Comparison of ENCODE assay signal across 8 mouse cellular contexts in genomic region chr17:56256239-56256881, GRCm38 (mm10). TPM values are rescaled to one million over a fixed set of nuclear protein-coding genes. Genes with fewer than 3 reads are reported as not detected.
DNase-seq lines count a peak whose midpoint lies in the region; ATAC-seq lines count a peak whose summit lies in the region.

Fem1a (plus strand) TSS chr17:56256810.

- H3K9ac ChIP-seq in heart, embryonic 14.5 days (ENCODE audit: low read length) = peak within 1 kb of the TSS; percentile 81
- H3K9ac ChIP-seq in liver, embryonic 13.5 days = peak within 1 kb of the TSS; percentile 80
- H3K9ac ChIP-seq in stomach, embryonic 16.5 days (ENCODE audit: low read length) = peak within 1 kb of the TSS; percentile 80

- peaks cover 38% of the 10 kb centered on the region for H3K36me3 ChIP-seq in heart, embryonic 14.5 days (ENCODE audit: control insufficient read depth, insufficient read depth, low read length)
- H3K36me3 ChIP-seq in liver, embryonic 13.5 days = peaks cover 35% of the 10 kb centered on the region
- peaks cover 7% of the 10 kb centered on the region; the same call in 1 of the 2 replicates for H3K36me3 ChIP-seq in stomach, embryonic 16.5 days (ENCODE audit: control insufficient read depth, insufficient read depth, low read length)

- peak within 1 kb of the TSS; percentile 94 for H3K4me2 ChIP-seq in heart, embryonic 14.5 days (ENCODE audit: low read length)
- H3K4me2 ChIP-seq in liver, embryonic 13.5 days = peak within 1 kb of the TSS; percentile 98
- peak within 1 kb of the TSS; percentile 92 for H3K4me2 ChIP-seq in stomach, embryonic 16.5 days (ENCODE audit: low read depth, low read length)

- no peaks in the 10 kb centered on the region for H3K27me3 ChIP-seq in heart, embryonic 14.5 days (ENCODE audit: control insufficient read depth, insufficient read depth, low read length)
- no peaks in the 10 kb centered on the region for H3K27me3 ChIP-seq in liver, embryonic 13.5 days
- no peaks in the 10 kb centered on the region for H3K27me3 ChIP-seq in stomach, embryonic 16.5 days (ENCODE audit: control insufficient read depth, insufficient read depth, low read length)

- peak within 1 kb of the TSS; percentile 93 to 96 for H3K27ac ChIP-seq in heart, embryonic 14.5 days (replicated peaks in 1 of 2; ENCODE audit: control insufficient read depth in 1 of 2, insufficient read depth in 1 of 2, low read depth in 2 of 2, low read length in 2 of 2)
- H3K27ac ChIP-seq in liver, embryonic 13.5 days = peak within 1 kb of the TSS; percentile 97
- H3K27ac ChIP-seq in stomach, embryonic 16.5 days (ENCODE audit: low read length) = peak within 1 kb of the TSS; percentile 88

- H3K4me1 ChIP-seq in heart, embryonic 14.5 days (ENCODE audit: control insufficient read depth in 2 of 2, insufficient read depth in 2 of 2, low read length in 2 of 2) = peaks cover 27 to 40% of the 10 kb centered on the region in 2 experiments
- peaks cover 49% of the 10 kb centered on the region for H3K4me1 ChIP-seq in liver, embryonic 13.5 days (replicated peaks)
- peaks cover 33% of the 10 kb centered on the region for H3K4me1 ChIP-seq in stomach, embryonic 16.5 days (ENCODE audit: control insufficient read depth, insufficient read depth, low read length)

- WGBS in heart, embryonic 14.5 days = under 1% methylated on average over 28 of the region's 28 CpGs
- WGBS in liver, embryonic 13.5 days (ENCODE audit: insufficient replicate concordance) = under 1% methylated on average over 28 of the region's 28 CpGs
- WGBS in stomach, embryonic 16.5 days = under 1% methylated on average over 28 of the region's 28 CpGs

- peak within 1 kb of the TSS; percentile 63 for H3K4me3 ChIP-seq in heart, embryonic 14.5 days (ENCODE audit: control insufficient read depth in 1 of 2, insufficient read depth in 1 of 2, low read depth in 1 of 2, low read length in 2 of 2)
- peak within 1 kb of the TSS; percentile 78 for H3K4me3 ChIP-seq in liver, embryonic 13.5 days (replicated peaks)
- H3K4me3 ChIP-seq in stomach, embryonic 16.5 days (replicated peaks; ENCODE audit: low read length) = peak within 1 kb of the TSS; percentile 69

- peak; percentile 94 for DNase-seq in c-Kit-negative CD71-positive TER-119-positive erythroid progenitor cells, embryonic 14.5 days (ENCODE audit: low read depth, low spot score)
- DNase-seq in fibroblast of lung, adult 2 months (ENCODE audit: low read depth) = peak; percentile 98
- DNase-seq in kidney, postnatal 14 days = peak; percentile 96
- DNase-seq in liver, embryonic 13.5 days = peak; percentile 94
- peak; percentile 86 for DNase-seq in neural tube, embryonic 10.5 days (ENCODE audit: extremely low spot score, low spot score)

- H3K9me3 ChIP-seq in heart, embryonic 14.5 days (ENCODE audit: control insufficient read depth, low read length) = no peaks in the 10 kb centered on the region
- no peaks in the 10 kb centered on the region for H3K9me3 ChIP-seq in liver, embryonic 13.5 days (replicated peaks)
- no peaks in the 10 kb centered on the region for H3K9me3 ChIP-seq in stomach, embryonic 16.5 days (replicated peaks; ENCODE audit: control insufficient read depth, low read length)

- ATAC-seq in CD4-positive, CD25-positive, alpha-beta regulatory T cell, adult 4 months = peak; percentile 87
- peak; percentile 86 for ATAC-seq in heart, embryonic 14.5 days (ENCODE audit: insufficient number of reproducible peaks, insufficient read depth, low FRiP score, low read depth)
- peak; percentile 86 for ATAC-seq in liver, embryonic 13.5 days (ENCODE audit: low read depth)
- peak; percentile 91 for ATAC-seq in stomach, embryonic 16.5 days (ENCODE audit: insufficient read depth, low FRiP score)

RNA-seq across cellular contexts. Expression of gene Fem1a, which starts in this region (rescaled TPM):
- 1 to 10 TPM; 4.4 to 5.5 TPM for polyA plus RNA-seq in CD4-positive, CD25-positive, alpha-beta regulatory T cell, adult 4 months (2017; shearing (Covaris generic))
- 23.6 and 25.9 TPM in 2 replicates for polyA plus RNA-seq in heart, embryonic 14.5 days (2014; fragmentation: Nextera tagmentation; extraction: Ambion mirVana)
- 6.1 and 7.1 TPM in 2 replicates for polyA plus RNA-seq in liver, embryonic 13.5 days (2015; fragmentation: Nextera tagmentation; extraction: Ambion mirVana)
- 12.3 and 12.9 TPM in 2 replicates for polyA plus RNA-seq in stomach, embryonic 16.5 days (2015; fragmentation: Nextera tagmentation; extraction: Ambion mirVana)

Comparison
In these comparisons a context has a peak if more than half of its experiments do, and no peak if none do; other contexts are left out.
1. Peak in every context shown above with its lines: DNase-seq, ATAC-seq, H3K4me3 ChIP-seq and H3K27ac ChIP-seq.